Mouse (Mus musculus) olfactory bulb, adult 2 months (tissue): Measurements from ENCODE around the gene Dact3.

Source experiments
- CTCF ChIP-seq: fragments of 200-500 bp; IDR thresholded peaks from 2 replicates; pipeline ENCODE4 v1.5.1; 2012; ENCODE audit warnings: low read depth, mild to moderate bottlenecking, low read length, moderate library complexity; ENCODE audit not compliant: insufficient read depth
- POLR2A ChIP-seq: fragments of 200-500 bp; IDR thresholded peaks from 2 replicates; pipeline ENCODE4 v1.6.1; 2012; ENCODE audit warnings: mild to moderate bottlenecking, low read depth, low read length, moderate library complexity; ENCODE audit not compliant: insufficient read depth

DNA sequence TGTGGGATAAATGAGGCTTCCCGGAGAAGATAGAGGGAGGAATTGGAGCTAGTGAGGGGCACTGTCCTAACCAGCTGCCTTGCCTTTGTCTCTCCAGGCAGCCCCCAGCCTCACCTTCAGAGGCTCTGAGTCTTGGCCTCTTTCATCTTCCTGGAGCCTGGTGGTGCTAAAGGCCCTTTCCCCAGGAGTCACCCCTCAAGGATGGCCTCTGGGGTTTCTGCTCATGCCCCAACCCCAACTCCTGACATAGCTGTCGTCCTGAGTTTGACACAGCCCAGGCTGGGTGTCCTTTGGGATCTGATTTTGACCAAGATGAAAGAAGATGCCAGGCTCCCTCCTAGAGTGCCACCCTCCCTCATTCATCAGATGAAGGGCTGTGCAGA, 35.0 kb upstream of the Dact3 start:
- TF ChIP-seq CTCF (no peak), POLR2A (no peak)
